Mouse (Mus musculus): ENCODE measurements around the gene Slc31a2.
A peak's percentile ranks its signal among the peaks of the same experiment; 100 is the strongest.
"Not testable (repeated sequence)": the region's sequence is repeated elsewhere in the genome, so short reads cannot be mapped to it uniquely, and the experiment has no call there.

Gene Slc31a2

GRCm38 (mm10) chr4:62262276-62262675, at the start of gene Slc31a2:
TSS of gene Slc31a2 (plus strand) at chr4:62262562.
- no peak for DNase-seq (ENCODE audit: low read depth)

- no peak for DNase-seq (ENCODE audit: low read depth)
Observed at GRCm38 (mm10) chr4:62213490-62213889, 48.9 kb upstream of the Slc31a2 start.

GRCm38 (mm10) chr4:62228391-62228790, 34.0 kb upstream of the Slc31a2 start:
- no peak for DNase-seq (ENCODE audit: low read depth)

GRCm38 (mm10) chr4:62229448-62229847, 32.9 kb upstream of the Slc31a2 start:
- no peak for DNase-seq (ENCODE audit: low read depth)

GRCm38 (mm10) chr4:62230153-62230552, 32.2 kb upstream of the Slc31a2 start:
- no peak for DNase-seq (ENCODE audit: low read depth)

- no peak for DNase-seq (ENCODE audit: low read depth)
Observed at GRCm38 (mm10) chr4:62230769-62231168, 31.6 kb upstream of the Slc31a2 start, which contains the start of gene Zfp37. TSS of gene Zfp37 (minus strand) at chr4:62231047.

- DNase-seq (ENCODE audit: low read depth), result no peak
Observed at GRCm38 (mm10) chr4:62240586-62240985, 21.8 kb upstream of the Slc31a2 start.

- DNase-seq (ENCODE audit: low read depth), result no peak
Observed at GRCm38 (mm10) chr4:62248328-62248727, 14.0 kb upstream of the Slc31a2 start.

- DNase-seq (ENCODE audit: low read depth), result no peak
Observed at GRCm38 (mm10) chr4:62250896-62251544, 11.3 kb upstream of the Slc31a2 start.

GRCm38 (mm10) chr4:62251776-62252175, 10.6 kb upstream of the Slc31a2 start:
- no peak for DNase-seq (ENCODE audit: low read depth)

GRCm38 (mm10) chr4:62254551-62254950, 7.8 kb upstream of the Slc31a2 start:
- no peak for DNase-seq (ENCODE audit: low read depth)

GRCm38 (mm10) chr4:62256931-62257330, 5.4 kb upstream of the Slc31a2 start:
- peak; percentile 27 for DNase-seq (ENCODE audit: low read depth)

- no peak for DNase-seq (ENCODE audit: low read depth)
Observed at GRCm38 (mm10) chr4:62263133-62263844, 927 bp downstream of the Slc31a2 start.

- no peak for DNase-seq (ENCODE audit: low read depth)
Observed at GRCm38 (mm10) chr4:62265154-62265836, 2.9 kb downstream of the Slc31a2 start.

- not testable (repeated sequence) for DNase-seq (ENCODE audit: low read depth)
Observed at GRCm38 (mm10) chr4:62266016-62266415, 3.7 kb downstream of the Slc31a2 start.

GRCm38 (mm10) chr4:62267101-62267500, 4.7 kb downstream of the Slc31a2 start:
- DNase-seq (ENCODE audit: low read depth), result no peak

GRCm38 (mm10) chr4:62272696-62273095, 10.3 kb downstream of the Slc31a2 start:
- DNase-seq (ENCODE audit: low read depth), result no peak

GRCm38 (mm10) chr4:62273916-62274315, 11.6 kb downstream of the Slc31a2 start:
- DNase-seq (ENCODE audit: low read depth), result no peak

- no peak for DNase-seq (ENCODE audit: low read depth)
Observed at GRCm38 (mm10) chr4:62274841-62275536, 12.6 kb downstream of the Slc31a2 start.

- no peak for DNase-seq (ENCODE audit: low read depth)
Observed at GRCm38 (mm10) chr4:62276642-62277041, 14.3 kb downstream of the Slc31a2 start.

GRCm38 (mm10) chr4:62277222-62277621, 14.9 kb downstream of the Slc31a2 start:
- DNase-seq (ENCODE audit: low read depth), result no peak

- no peak for DNase-seq (ENCODE audit: low read depth)
Observed at GRCm38 (mm10) chr4:62278081-62278480, 15.7 kb downstream of the Slc31a2 start.

Data from c-Kit-positive CD71-positive TER-119-negative erythroid progenitor cells, embryonic 14.5 days (primary cell).